Mouse (Mus musculus) heart, embryonic 10.5 days (tissue): Measurements from ENCODE around the gene Nfasc. TPM values are rescaled to one million over a fixed set of nuclear protein-coding genes. Genes with fewer than 3 reads are reported as not detected.
A peak's percentile ranks its signal among the peaks of the same experiment; 100 is the strongest.

Source experiments
- DNase-seq: peaks from one replicate; pipeline ENCODE4 v3.0.0-alpha.2; 2017; ENCODE audit warnings: low spot score
- H3K27ac ChIP-seq: fragments of 300-500 bp; sonication (generic); 2 replicates; pipeline ENCODE4 v1.5.1; 2016; ENCODE audit warnings: mild to moderate bottlenecking
- H3K27me3 ChIP-seq: fragments of 300-500 bp; sonication (generic); 2 replicates; pipeline ENCODE4 v1.6.1; 2016; ENCODE audit warnings: mild to moderate bottlenecking; ENCODE audit not compliant: poor library complexity, insufficient read depth, severe bottlenecking
- H3K36me3 ChIP-seq: fragments of 300-500 bp; sonication (generic); 2 replicates; pipeline ENCODE4 v1.6.1; 2016; ENCODE audit warnings: mild to moderate bottlenecking, moderate library complexity
- H3K4me1 ChIP-seq: fragments of 300-500 bp; sonication (generic); 2 replicates; pipeline ENCODE4 v1.6.1; 2016; ENCODE audit warnings: mild to moderate bottlenecking
- H3K4me3 ChIP-seq: fragments of 300-500 bp; sonication (generic); 2 replicates; pipeline ENCODE4 v1.5.1; 2016; ENCODE audit warnings: mild to moderate bottlenecking, moderate library complexity
- H3K9me3 ChIP-seq: fragments of 300-500 bp; sonication (generic); 2 replicates; pipeline ENCODE4 v1.6.1; 2016; ENCODE audit warnings: mild to moderate bottlenecking, moderate library complexity
- WGBS: fragments of 180-500 bp; shearing (Covaris S2); methylation state at CpG from one replicate; pipeline ENCODE4 v1.1.7; 2016; 5-methylcytosine and 5-hydroxymethylcytosine counted together
- polyA plus RNA-seq: library from polyadenylated mRNA; unstranded; fragments of >200 nt; fragmentation: Nextera tagmentation; extraction: Ambion mirVana; gene quantifications from 2 replicates; pipeline ENCODE4 v1.2.1, GENCODE M21; 2016

Gene Nfasc
- polyA plus RNA-seq, 1 experiment from 2014 or later: 0.84 TPM

- H3K9me3 ChIP-seq: no peaks in the 10 kb centered on the region
- H3K36me3 ChIP-seq: no peaks in the 10 kb centered on the region
- 22% methylated on average over 7 of the region's 7 CpGs for WGBS
- H3K4me1 ChIP-seq: peaks cover 22% of the 10 kb centered on the region
- no peak for DNase-seq
- no peak overlapping the region for H3K4me3 ChIP-seq
- H3K27ac ChIP-seq: peak overlapping the region; percentile 23; the same call in 1 of the 2 replicates
- peaks cover 60% of the 10 kb centered on the region for H3K27me3 ChIP-seq
Observed at GRCm38 (mm10) chr1:132565766-132566165, 175.8 kb downstream of the Nfasc start.

DNA sequence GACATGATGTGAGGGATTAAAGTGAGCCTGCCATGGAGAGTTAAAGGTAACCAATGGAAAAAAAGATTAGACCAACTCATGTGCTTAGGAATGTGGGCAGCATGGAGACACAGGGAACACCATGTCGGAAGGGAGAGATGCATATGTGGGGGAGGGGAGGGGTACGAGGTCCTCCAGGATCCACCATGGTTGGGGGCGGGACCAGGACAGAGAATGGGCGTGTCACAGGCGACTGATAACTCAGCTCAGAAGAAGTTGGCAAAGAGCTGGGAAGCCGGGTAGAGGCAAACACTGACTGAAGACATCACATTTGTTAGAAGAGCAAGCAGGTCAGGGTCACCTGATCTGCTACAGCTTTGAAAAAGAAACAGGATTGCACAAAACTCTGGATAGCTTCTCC, 176.7 kb downstream of the Nfasc start:
- no peak for DNase-seq
- Histone ChIP-seq H3K27ac (no peak overlapping the region), H3K27me3 (peaks cover 60% of the 10 kb centered on the region), H3K4me3 (no peak overlapping the region), H3K9me3 (no peaks in the 10 kb centered on the region), H3K4me1 (peaks cover 22% of the 10 kb centered on the region), H3K36me3 (no peaks in the 10 kb centered on the region)
- WGBS: 21% methylated on average over 6 of the region's 6 CpGs

GRCm38 (mm10) chr1:132562337-132562795, 179.2 kb downstream of the Nfasc start:
- Histone ChIP-seq H3K4me3 (no peak overlapping the region), H3K27ac (no peak overlapping the region), H3K9me3 (no peaks in the 10 kb centered on the region), H3K36me3 (no peaks in the 10 kb centered on the region), H3K27me3 (peaks cover 58% of the 10 kb centered on the region), H3K4me1 (peaks cover 43% of the 10 kb centered on the region)
- WGBS: 40% methylated on average over 10 of the region's 10 CpGs
- no peak for DNase-seq

DNA sequence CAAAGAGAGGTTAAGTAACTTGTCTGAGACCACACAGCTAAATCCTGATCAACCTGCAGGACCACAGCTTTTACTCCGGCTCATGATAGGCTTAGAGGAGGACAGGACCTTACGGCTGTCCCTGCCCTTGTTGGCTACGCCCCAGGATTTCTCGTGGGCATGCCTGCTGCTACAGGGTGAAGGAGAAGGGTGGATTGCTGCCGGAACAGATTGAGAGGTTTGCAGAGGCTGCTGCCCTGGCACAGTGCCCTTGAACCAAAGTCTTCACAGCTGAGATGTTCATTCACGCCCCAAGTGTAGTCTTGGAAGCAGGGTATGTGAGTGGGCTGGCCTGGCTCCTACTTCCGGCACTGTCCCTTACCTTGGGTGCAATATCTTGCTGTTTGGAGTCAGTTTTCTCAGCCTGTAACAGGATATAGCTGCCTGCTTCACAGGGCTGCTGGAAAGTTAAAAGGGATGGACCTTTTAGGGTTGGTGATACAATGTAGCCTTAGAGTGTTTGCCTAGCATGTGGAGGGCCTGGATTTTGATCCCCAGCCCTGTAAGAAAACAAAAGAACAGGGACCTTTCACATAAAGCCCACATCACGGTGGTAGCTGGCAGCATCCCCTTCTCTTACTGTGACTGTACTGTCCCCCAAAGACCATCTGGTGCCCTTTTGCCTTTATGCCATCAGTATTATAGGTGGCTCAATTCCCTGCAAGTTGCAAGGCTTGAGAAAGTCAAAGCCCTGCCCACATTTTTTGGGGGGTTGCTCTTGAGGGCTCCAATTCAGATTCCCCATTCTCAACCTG, 180.5 kb downstream of the Nfasc start:
- Histone ChIP-seq H3K9me3 (no peaks in the 10 kb centered on the region), H3K36me3 (no peaks in the 10 kb centered on the region), H3K4me3 (no peak overlapping the region), H3K4me1 (peaks cover 38% of the 10 kb centered on the region), H3K27ac (no peak overlapping the region), H3K27me3 (peaks cover 58% of the 10 kb centered on the region)
- no peak for DNase-seq
- WGBS: 78% methylated on average over 8 of the region's 8 CpGs

GRCm38 (mm10) chr1:132559045-132559444, 182.6 kb downstream of the Nfasc start:
- Histone ChIP-seq H3K4me3 (no peak overlapping the region), H3K9me3 (no peaks in the 10 kb centered on the region), H3K27me3 (peaks cover 66% of the 10 kb centered on the region), H3K36me3 (no peaks in the 10 kb centered on the region), H3K4me1 (peaks cover 25% of the 10 kb centered on the region), H3K27ac (no peak overlapping the region)
- WGBS: 10% methylated on average over 6 of the region's 6 CpGs
- no peak for DNase-seq

- 18% methylated on average over 9 of the region's 9 CpGs for WGBS
- Histone ChIP-seq H3K4me3 (no peak overlapping the region), H3K27me3 (peaks cover 65% of the 10 kb centered on the region), H3K27ac (peak overlapping the region; percentile 50; the same call in 1 of the 2 replicates), H3K4me1 (peaks cover 25% of the 10 kb centered on the region), H3K36me3 (no peaks in the 10 kb centered on the region), H3K9me3 (no peaks in the 10 kb centered on the region)
- DNase-seq: no peak
Observed at GRCm38 (mm10) chr1:132557901-132558631, 183.5 kb downstream of the Nfasc start.

GRCm38 (mm10) chr1:132543789-132544188, 197.8 kb downstream of the Nfasc start:
- Histone ChIP-seq H3K4me1 (peaks cover 37% of the 10 kb centered on the region), H3K27me3 (peaks cover 85% of the 10 kb centered on the region), H3K36me3 (no peaks in the 10 kb centered on the region), H3K4me3 (no peak overlapping the region), H3K27ac (no peak overlapping the region), H3K9me3 (no peaks in the 10 kb centered on the region)
- WGBS: 62% methylated on average over 8 of the region's 8 CpGs
- DNase-seq: no peak

- no peaks in the 10 kb centered on the region for H3K36me3 ChIP-seq
- peaks cover 38% of the 10 kb centered on the region for H3K4me1 ChIP-seq
- H3K9me3 ChIP-seq: no peaks in the 10 kb centered on the region
- peak within 1 kb of the TSS; percentile 43 for H3K4me3 ChIP-seq
- H3K27ac ChIP-seq: no peak within 1 kb of the TSS
- no peak for DNase-seq
- peaks cover 87% of the 10 kb centered on the region for H3K27me3 ChIP-seq
- WGBS: 1% methylated on average over 30 of the region's 30 CpGs
Observed at GRCm38 (mm10) chr1:132542762-132543306, 198.8 kb downstream of the Nfasc start, which contains the start of gene Cntn2. Cntn2 (minus strand) TSS chr1:132543256.

GRCm38 (mm10) chr1:132541824-132542599, 199.6 kb downstream of the Nfasc start:
- DNase-seq: no peak
- Histone ChIP-seq H3K36me3 (no peaks in the 10 kb centered on the region), H3K4me1 (peaks cover 38% of the 10 kb centered on the region), H3K27me3 (peaks cover 92% of the 10 kb centered on the region), H3K9me3 (no peaks in the 10 kb centered on the region), H3K4me3 (peak overlapping the region; percentile 43), H3K27ac (no peak overlapping the region)
- 11% methylated on average over 5 of the region's 5 CpGs for WGBS

- no peak overlapping the region; the same call in 1 of the 2 replicates for H3K4me3 ChIP-seq
- DNase-seq: no peak
- H3K9me3 ChIP-seq: no peaks in the 10 kb centered on the region
- H3K36me3 ChIP-seq: no peaks in the 10 kb centered on the region
- peaks cover 92% of the 10 kb centered on the region for H3K27me3 ChIP-seq
- H3K27ac ChIP-seq: no peak overlapping the region
- peaks cover 38% of the 10 kb centered on the region for H3K4me1 ChIP-seq
- 3% methylated on average over 14 of the region's 14 CpGs for WGBS
Observed at GRCm38 (mm10) chr1:132541171-132541823, 200.3 kb downstream of the Nfasc start.

DNA sequence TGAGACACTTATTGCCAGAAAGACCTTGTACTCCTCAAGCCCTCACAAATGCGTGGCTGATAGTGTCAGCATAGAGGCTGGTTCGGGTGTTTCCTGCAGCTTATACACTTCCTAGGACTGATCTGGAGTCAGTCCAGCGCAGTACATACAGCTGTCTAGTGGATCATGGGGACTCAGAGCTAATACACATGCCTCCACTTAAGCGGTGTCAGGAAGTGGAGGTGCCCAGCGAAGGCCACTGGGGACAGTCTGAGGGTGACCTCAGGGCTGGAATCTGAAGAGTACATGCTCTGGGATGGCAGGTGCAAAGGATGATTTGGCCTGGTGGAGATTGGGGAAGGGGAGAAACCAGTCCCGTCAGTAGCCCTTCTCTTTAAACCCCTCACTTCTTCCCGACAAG, 200.9 kb downstream of the Nfasc start:
- no peaks in the 10 kb centered on the region for H3K9me3 ChIP-seq
- 43% methylated on average over 7 of the region's 7 CpGs for WGBS

GRCm38 (mm10) chr1:132537736-132538135, 203.9 kb downstream of the Nfasc start:
- Histone ChIP-seq H3K36me3 (no peaks in the 10 kb centered on the region), H3K27me3 (peaks cover 86% of the 10 kb centered on the region), H3K4me1 (peaks cover 43% of the 10 kb centered on the region), H3K27ac (no peak overlapping the region), H3K9me3 (no peaks in the 10 kb centered on the region), H3K4me3 (no peak overlapping the region)
- WGBS: 72% methylated on average over 5 of the region's 5 CpGs
- DNase-seq: no peak

More for the DNA sequence above, 200.9 kb downstream of the Nfasc start:
- H3K27ac ChIP-seq: no peak overlapping the region
- H3K36me3 ChIP-seq: no peaks in the 10 kb centered on the region
- DNase-seq: no peak
- peaks cover 33% of the 10 kb centered on the region for H3K4me1 ChIP-seq
- peaks cover 86% of the 10 kb centered on the region for H3K27me3 ChIP-seq
- H3K4me3 ChIP-seq: no peak overlapping the region; the same call in 1 of the 2 replicates
